ENCODE assay signal across 14 mouse cellular contexts in the genomic region with DNA sequence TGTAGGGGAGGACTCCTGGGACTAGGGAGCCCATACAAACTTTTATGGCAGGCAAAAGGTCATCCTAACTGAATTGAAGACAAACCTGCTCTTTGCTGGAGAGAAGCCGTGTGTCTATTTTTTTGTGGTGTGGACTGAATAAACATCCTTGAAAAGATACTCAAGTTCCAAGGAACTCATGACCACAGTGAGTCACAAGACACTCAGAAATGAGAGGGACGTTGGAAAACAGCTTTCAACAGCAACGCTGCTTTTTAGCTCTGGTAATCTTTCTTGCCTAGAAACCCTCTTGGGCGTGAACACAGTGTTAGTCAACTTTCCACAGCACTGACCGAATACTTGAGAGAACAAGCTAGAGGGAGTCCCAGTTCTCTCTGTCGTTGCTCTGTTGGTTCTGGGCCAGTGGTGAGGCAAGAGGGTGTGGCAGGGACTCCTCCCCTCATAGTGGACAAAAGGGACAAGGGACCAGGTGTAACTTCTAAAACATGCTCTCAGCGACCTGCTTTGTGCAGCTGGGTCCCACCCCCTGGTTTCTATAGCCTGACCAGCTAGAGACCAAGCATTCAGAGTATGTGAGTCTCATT. TPM values are rescaled to one million over a fixed set of nuclear protein-coding genes. Genes with fewer than 3 reads are reported as not detected.
DNase-seq lines count a peak whose midpoint lies in the region; TF ChIP-seq lines count a peak whose summit lies in the region.
"Had no signal": no experiment of that assay in that cellular context is flagged by ENCODE, and none has a peak within 500 bp of the region (broad histone marks: within the 10 kb centered on the region; RNA-seq: fewer than 3 reads in every experiment).

No protein-coding gene starts in this region.

- DNase-seq in adrenal gland, adult 8-10 months: peak; percentile 11
- no peak for DNase-seq in adrenal gland, postnatal 4 days (ENCODE audit: low spot score in 2 of 2)
- peak; percentile 87 for DNase-seq in 3T3-L1 (ENCODE audit: low read depth, low spot score)
- peak; percentile 34 to 52 for DNase-seq in heart, adult 9 months (ENCODE audit: low spot score in 2 of 2)
- DNase-seq in lung, postnatal 14 days: peak; percentile 82
- DNase-seq in left cerebral cortex, adult 8-10 months (ENCODE audit: low spot score in 2 of 2): no peak
- DNase-seq in right cerebral cortex, postnatal 10 days (ENCODE audit: low spot score in 2 of 2): no peak
- DNase-seq in layer of hippocampus, adult 2 months (ENCODE audit: low spot score in 2 of 2): no peak
- DNase-seq: B cell, adult 2 months; cerebellum, postnatal 36 days; layer of hippocampus, postnatal 36 days; thymus, postnatal 25 days had no signal

- H3K4me3 ChIP-seq in layer of hippocampus, adult 2 months: no peak overlapping the region
- H3K4me3 ChIP-seq: hindbrain, embryonic 12.5 days had no signal

- TF ChIP-seq CTCF in layer of hippocampus, adult 2 months (conservative IDR thresholded peaks at IDR 0.05): no peak

- no peak overlapping the region for H3K27ac ChIP-seq in layer of hippocampus, adult 2 months
- H3K27ac ChIP-seq: hindbrain, embryonic 12.5 days; liver, embryonic 14.5 days had no signal

RNA-seq across cellular contexts. Expression of gene Ezr, which starts 52.8 kb away (rescaled TPM):
- total RNA-seq in adrenal gland, adult 8-10 months (2022): 10 to 100 TPM; 18.8 to 34.8 (median 23.9) TPM
- total RNA-seq in adrenal gland, postnatal 4 days (2021): 10 to 100 TPM; 23.7 to 60.5 TPM
- total RNA-seq in left cerebral cortex, adult 8-10 months (2022): 10 to 100 TPM; 37.9 to 48.8 (median 40.2) TPM
- 10 to 100 TPM; 48.0 to 51.1 TPM for total RNA-seq in layer of hippocampus, adult 2 months (2021)

Comparison
In these comparisons a context has a peak if more than half of its experiments do, and no peak if none do; other contexts are left out.
1. DNase-seq: peak in adrenal gland, adult 8-10 months (single experiment), 3T3-L1 (single experiment), heart, adult 9 months (2 of 2) and lung, postnatal 14 days (single experiment); none in adrenal gland, postnatal 4 days (0 of 2), left cerebral cortex, adult 8-10 months (0 of 2), right cerebral cortex, postnatal 10 days (0 of 2) and layer of hippocampus, adult 2 months (0 of 2).